Mouse (Mus musculus) kidney, embryonic 14.5 days (tissue): ENCODE results near the gene Epb41l3. TPM values are rescaled to one million over a fixed set of nuclear protein-coding genes. Genes with fewer than 3 reads are reported as not detected.

Source experiments
- ATAC-seq: fragments of 200-750 bp; cut with Nextera tagmentation; 2 replicates; pipeline ENCODE4 v1.8.0; 2017; ENCODE audit warnings: moderate number of reproducible peaks, mild to moderate bottlenecking, moderate TSS enrichment, moderate library complexity; ENCODE audit not compliant: low FRiP score, low TSS enrichment
- H3K27ac ChIP-seq: fragments of 300-500 bp; sonication (generic); 2 replicates; pipeline ENCODE4 v1.5.1; 2014; ENCODE audit warnings: low read depth, mild to moderate bottlenecking, low read length, moderate library complexity, mixed read lengths
- H3K27me3 ChIP-seq: fragments of 300-500 bp; sonication (generic); 2 replicates; pipeline ENCODE4 v1.6.1; 2014; ENCODE audit warnings: mild to moderate bottlenecking, low read length; ENCODE audit not compliant: control insufficient read depth, insufficient read depth
- H3K36me3 ChIP-seq: fragments of 300-500 bp; sonication (generic); 2 replicates; pipeline ENCODE4 v1.6.1; 2014; ENCODE audit warnings: low read length, mixed read lengths; ENCODE audit not compliant: control insufficient read depth, insufficient read depth
- H3K4me1 ChIP-seq: fragments of 300-500 bp; sonication (generic); 2 replicates; pipeline ENCODE4 v1.6.1; 2014; ENCODE audit warnings: low read length, mixed read lengths; ENCODE audit not compliant: control insufficient read depth, insufficient read depth
- H3K4me2 ChIP-seq: fragments of 300-500 bp; sonication (generic); replicated peaks from 2 replicates; pipeline ENCODE4 v1.6.1; 2014; ENCODE audit warnings: low read depth, mild to moderate bottlenecking, low read length
- H3K4me3 ChIP-seq: fragments of 300-500 bp; sonication (generic); 2 replicates; pipeline ENCODE4 v1.5.1; 2014; ENCODE audit warnings: mild to moderate bottlenecking, low read length
- H3K9ac ChIP-seq: fragments of 300-500 bp; sonication (generic); 2 replicates; pipeline ENCODE4 v1.6.1; 2014; ENCODE audit warnings: low read depth, mild to moderate bottlenecking, low read length, moderate library complexity
- H3K9me3 ChIP-seq: fragments of 300-500 bp; sonication (generic); 2 replicates; pipeline ENCODE4 v1.6.1; 2016; ENCODE audit warnings: low read length; ENCODE audit not compliant: control insufficient read depth
- WGBS: fragments of 180-500 bp; shearing (Covaris S2); extraction: QIAGEN DNeasy Blood & Tissue Kit; methylation state at CpG from one replicate; pipeline ENCODE4 v1.1.7; 2014; 5-methylcytosine and 5-hydroxymethylcytosine counted together
- polyA plus RNA-seq: library from polyadenylated mRNA; unstranded; fragments of >200 nt; fragmentation: Nextera tagmentation; extraction: Ambion mirVana; gene quantifications from 2 replicates; pipeline ENCODE4 v1.2.1, GENCODE M21; 2014

The Epb41l3 gene
- polyA plus RNA-seq, 1 experiment from 2014 or later: 29.7 TPM

- Histone ChIP-seq H3K4me2 (no peak overlapping the region), H3K27me3 (no peaks in the 10 kb centered on the region), H3K4me3 (no peak overlapping the region), H3K36me3 (peaks cover 3% of the 10 kb centered on the region; the same call in 1 of the 2 replicates), H3K9ac (no peak overlapping the region), H3K27ac (no peak overlapping the region), H3K4me1 (no peaks in the 10 kb centered on the region), H3K9me3 (no peaks in the 10 kb centered on the region)
- WGBS: 65% methylated on average over 4 of the region's 4 CpGs
- ATAC-seq: no peak
Measured at GRCm38 (mm10) chr17:69265171-69265570, 189.7 kb downstream of the Epb41l3 start.

- no peaks in the 10 kb centered on the region for H3K4me1 ChIP-seq
- H3K4me3 ChIP-seq: no peak overlapping the region
- no peaks in the 10 kb centered on the region for H3K27me3 ChIP-seq
- peaks cover 3% of the 10 kb centered on the region; the same call in 1 of the 2 replicates for H3K36me3 ChIP-seq
- no peaks in the 10 kb centered on the region for H3K9me3 ChIP-seq
- H3K9ac ChIP-seq: no peak overlapping the region
- H3K27ac ChIP-seq: no peak overlapping the region
- no peak; the same call in 1 of the 2 replicates for ATAC-seq
- WGBS: 42% methylated on average over 15 of the region's 17 CpGs
- H3K4me2 ChIP-seq: no peak overlapping the region
Measured at GRCm38 (mm10) chr17:69265759-69266463, 190.4 kb downstream of the Epb41l3 start.

GRCm38 (mm10) chr17:69266936-69267335 lies 191.5 kb downstream of the Epb41l3 start:
- Histone ChIP-seq H3K27me3 (no peaks in the 10 kb centered on the region), H3K9ac (no peak overlapping the region), H3K9me3 (no peaks in the 10 kb centered on the region), H3K36me3 (peaks cover 2% of the 10 kb centered on the region; the same call in 1 of the 2 replicates), H3K4me2 (no peak overlapping the region), H3K4me1 (no peaks in the 10 kb centered on the region), H3K4me3 (no peak overlapping the region), H3K27ac (no peak overlapping the region)
- ATAC-seq: no peak
- WGBS: 78% methylated on average over 5 of the region's 5 CpGs

GRCm38 (mm10) chr17:69267526-69267925 lies 192.0 kb downstream of the Epb41l3 start:
- H3K27ac ChIP-seq: no peak overlapping the region
- H3K9me3 ChIP-seq: no peaks in the 10 kb centered on the region
- H3K4me2 ChIP-seq: no peak overlapping the region
- no peak overlapping the region for H3K4me3 ChIP-seq
- H3K4me1 ChIP-seq: no peaks in the 10 kb centered on the region
- H3K36me3 ChIP-seq: no peaks in the 10 kb centered on the region; the same call in 1 of the 2 replicates
- no peaks in the 10 kb centered on the region for H3K27me3 ChIP-seq
- H3K9ac ChIP-seq: no peak overlapping the region
- no peak for ATAC-seq
- 45% methylated on average over 6 of the region's 6 CpGs for WGBS

GRCm38 (mm10) chr17:69277362-69277761 lies 201.9 kb downstream of the Epb41l3 start:
- ATAC-seq: no peak
- H3K9me3 ChIP-seq: no peaks in the 10 kb centered on the region
- 36% methylated on average over 5 of the region's 5 CpGs for WGBS
- H3K9ac ChIP-seq: no peak overlapping the region
- no peak overlapping the region for H3K27ac ChIP-seq
- no peaks in the 10 kb centered on the region for H3K36me3 ChIP-seq
- H3K4me3 ChIP-seq: no peak overlapping the region
- no peaks in the 10 kb centered on the region for H3K4me1 ChIP-seq
- H3K4me2 ChIP-seq: no peak overlapping the region
- no peaks in the 10 kb centered on the region for H3K27me3 ChIP-seq

- H3K4me3 ChIP-seq: no peak overlapping the region
- H3K4me2 ChIP-seq: no peak overlapping the region
- WGBS: 92% methylated on average over 13 of the region's 13 CpGs
- ATAC-seq: no peak
- no peaks in the 10 kb centered on the region for H3K4me1 ChIP-seq
- H3K36me3 ChIP-seq: peaks cover 13% of the 10 kb centered on the region
- H3K27me3 ChIP-seq: no peaks in the 10 kb centered on the region
- H3K27ac ChIP-seq: no peak overlapping the region
- 0 out of 2 replicates have a peak, but pooled peaks cover 2% of the 10 kb centered on the region for H3K9me3 ChIP-seq
- no peak overlapping the region for H3K9ac ChIP-seq
Measured at GRCm38 (mm10) chr17:69284511-69284910, 209.0 kb downstream of the Epb41l3 start.

GRCm38 (mm10) chr17:69288130-69288529 lies 212.6 kb downstream of the Epb41l3 start:
- H3K27ac ChIP-seq: no peak overlapping the region
- H3K27me3 ChIP-seq: no peaks in the 10 kb centered on the region
- no peak overlapping the region for H3K4me2 ChIP-seq
- 91% methylated on average over 12 of the region's 12 CpGs for WGBS
- H3K9me3 ChIP-seq: no peaks in the 10 kb centered on the region
- ATAC-seq: no peak
- peaks cover 13% of the 10 kb centered on the region for H3K36me3 ChIP-seq
- no peak overlapping the region for H3K4me3 ChIP-seq
- H3K9ac ChIP-seq: no peak overlapping the region
- H3K4me1 ChIP-seq: no peaks in the 10 kb centered on the region

- H3K36me3 ChIP-seq: peaks cover 13% of the 10 kb centered on the region
- no peak overlapping the region for H3K4me3 ChIP-seq
- 92% methylated on average over 3 of the region's 3 CpGs for WGBS
- H3K4me1 ChIP-seq: no peaks in the 10 kb centered on the region
- no peak overlapping the region for H3K4me2 ChIP-seq
- H3K27me3 ChIP-seq: no peaks in the 10 kb centered on the region
- no peak overlapping the region for H3K9ac ChIP-seq
- no peaks in the 10 kb centered on the region for H3K9me3 ChIP-seq
- ATAC-seq: no peak
- H3K27ac ChIP-seq: no peak overlapping the region
Measured at GRCm38 (mm10) chr17:69290272-69290671, 214.8 kb downstream of the Epb41l3 start.

- 64% methylated on average over 4 of the region's 4 CpGs for WGBS
- Histone ChIP-seq H3K4me2 (no peak overlapping the region), H3K4me3 (no peak overlapping the region), H3K27ac (no peak overlapping the region), H3K4me1 (no peaks in the 10 kb centered on the region), H3K36me3 (no peaks in the 10 kb centered on the region), H3K9me3 (no peaks in the 10 kb centered on the region), H3K27me3 (no peaks in the 10 kb centered on the region), H3K9ac (no peak overlapping the region)
- ATAC-seq: no peak
Measured at GRCm38 (mm10) chr17:69301552-69301951, 226.1 kb downstream of the Epb41l3 start.
